Mouse (Mus musculus): ENCODE results near the gene Gm11077. TPM values are rescaled to one million over a fixed set of nuclear protein-coding genes. Genes with fewer than 3 reads are reported as not detected.

Gene Gm11077
- polyA plus RNA-seq, 1 experiment from 2014 or later, result not detected

DNA sequence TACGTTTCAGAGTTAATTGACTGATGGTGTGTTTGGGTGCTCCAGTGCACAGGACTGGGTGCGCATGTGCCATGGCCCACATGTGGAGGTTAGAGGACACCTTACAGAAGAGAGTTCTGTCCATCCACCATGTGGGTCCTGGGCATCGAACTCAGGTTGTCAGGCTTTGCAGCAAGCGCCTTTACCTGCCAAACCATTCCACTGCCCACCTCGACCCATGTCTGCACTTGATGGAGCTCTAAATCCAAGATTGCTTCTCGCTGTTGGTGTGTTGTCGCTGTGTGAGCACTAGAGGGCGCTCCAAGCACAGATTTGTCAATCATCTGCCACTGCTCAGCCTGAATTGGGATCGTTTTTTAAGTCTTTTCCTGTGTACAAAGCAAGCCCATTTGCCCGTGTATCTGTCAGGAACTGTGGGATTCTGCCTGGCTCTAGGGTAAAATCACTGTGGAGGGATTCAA is 14.1 kb upstream of the Gm11077 start:
- ATAC-seq (ENCODE audit: insufficient number of reproducible peaks, insufficient read depth, low FRiP score, low read depth), result no peak
- H3K4me2 ChIP-seq (ENCODE audit: low read length), result peak overlapping the region; percentile 30; the same call in 1 of the 2 replicates

DNA sequence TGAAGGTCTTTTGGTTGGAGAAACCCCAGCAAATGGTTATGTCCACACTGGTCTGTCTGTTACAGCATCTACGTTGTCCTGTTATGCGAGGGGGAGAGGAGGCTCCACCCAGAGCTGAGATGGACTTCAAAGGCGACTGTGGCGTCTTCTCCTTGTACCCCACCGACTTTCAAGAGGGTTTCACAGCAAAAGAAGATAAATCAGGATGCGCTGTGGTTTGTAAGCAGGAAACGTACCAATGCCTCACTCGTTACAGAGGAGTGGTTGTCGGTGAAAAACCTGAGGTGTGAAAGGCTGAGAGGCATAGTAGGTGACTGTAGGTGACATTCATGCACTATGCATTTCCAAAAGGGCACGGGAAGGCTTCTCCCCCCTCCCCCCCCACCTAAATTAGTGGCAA is 7.0 kb upstream of the Gm11077 start:
- Histone ChIP-seq H3K9ac (ENCODE audit: low read length) (no peak overlapping the region), H3K4me1 (ENCODE audit: control insufficient read depth in 2 of 2, insufficient read depth in 2 of 2, low read length in 2 of 2) (no peaks in the 10 kb centered on the region), H3K36me3 (ENCODE audit: control insufficient read depth, insufficient read depth, low read length) (no peaks in the 10 kb centered on the region), H3K4me3 (ENCODE audit: control insufficient read depth in 1 of 2, insufficient read depth in 1 of 2, low read depth in 1 of 2, low read length in 2 of 2) (no peak overlapping the region), H3K27me3 (ENCODE audit: control insufficient read depth, insufficient read depth, low read length) (no peaks in the 10 kb centered on the region), H3K4me2 (ENCODE audit: low read length) (no peak overlapping the region), H3K9me3 (ENCODE audit: control insufficient read depth, low read length) (no peaks in the 10 kb centered on the region; the same call in 1 of the 2 replicates), H3K27ac (replicated peaks in 1 of 2; ENCODE audit: control insufficient read depth in 1 of 2, insufficient read depth in 1 of 2, low read depth in 2 of 2, low read length in 2 of 2) (no peak overlapping the region)
- 65% methylated on average over 10 of the region's 10 CpGs for WGBS
- no peak for ATAC-seq (ENCODE audit: insufficient number of reproducible peaks, insufficient read depth, low FRiP score, low read depth)

More for the DNA sequence above, 14.1 kb upstream of the Gm11077 start:
- Histone ChIP-seq H3K9me3 (ENCODE audit: control insufficient read depth, low read length) (no peaks in the 10 kb centered on the region; the same call in 1 of the 2 replicates), H3K4me3 (ENCODE audit: control insufficient read depth in 1 of 2, insufficient read depth in 1 of 2, low read depth in 1 of 2, low read length in 2 of 2) (no peak overlapping the region), H3K4me1 (ENCODE audit: control insufficient read depth in 2 of 2, insufficient read depth in 2 of 2, low read length in 2 of 2) (no peaks in the 10 kb centered on the region), H3K36me3 (ENCODE audit: control insufficient read depth, insufficient read depth, low read length) (no peaks in the 10 kb centered on the region), H3K27me3 (ENCODE audit: control insufficient read depth, insufficient read depth, low read length) (no peaks in the 10 kb centered on the region), H3K27ac (replicated peaks in 1 of 2; ENCODE audit: control insufficient read depth in 1 of 2, insufficient read depth in 1 of 2, low read depth in 2 of 2, low read length in 2 of 2) (no peak overlapping the region), H3K9ac (ENCODE audit: low read length) (no peak overlapping the region)
- WGBS, result 16% methylated on average over 10 of the region's 10 CpGs

DNA sequence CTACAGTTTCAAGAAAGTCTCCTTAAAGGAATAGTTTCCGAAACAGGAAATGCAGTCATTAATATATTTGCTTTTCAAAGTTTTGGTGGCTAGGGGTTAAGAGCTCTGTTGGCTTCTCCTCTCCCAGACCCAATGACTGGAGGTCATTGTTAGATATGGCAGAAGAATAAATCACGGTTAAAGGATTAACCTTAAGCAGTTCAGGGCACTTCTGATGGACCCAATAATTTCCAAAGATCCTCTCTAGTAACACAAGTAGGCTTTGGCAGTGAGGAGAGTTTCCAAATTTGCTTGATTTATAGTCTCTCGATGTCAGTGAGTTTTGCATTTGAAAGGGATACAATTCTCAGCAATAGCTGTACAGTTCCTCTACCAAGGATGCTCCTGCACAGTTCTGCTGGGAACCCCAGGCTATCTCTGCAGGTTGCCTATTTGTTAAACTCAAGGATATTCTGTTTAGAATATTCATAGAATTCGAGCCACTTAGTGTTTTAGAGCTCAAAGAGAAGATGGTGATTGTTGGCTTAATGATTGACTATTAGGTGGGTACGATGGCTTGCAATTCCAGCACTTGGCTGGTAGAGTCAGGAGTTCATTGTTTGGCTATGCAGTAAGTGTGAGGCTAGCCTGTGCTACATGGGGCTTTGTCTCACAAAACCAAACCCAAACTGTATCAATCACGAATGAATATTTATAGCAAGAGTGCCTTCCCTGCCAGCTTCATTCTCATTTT is 1.8 kb downstream of the Gm11077 start:
- ATAC-seq (ENCODE audit: insufficient number of reproducible peaks, insufficient read depth, low FRiP score, low read depth), result no peak
- 73% methylated on average over 6 of the region's 6 CpGs for WGBS
- no peak overlapping the region for H3K4me3 ChIP-seq (ENCODE audit: control insufficient read depth in 1 of 2, insufficient read depth in 1 of 2, low read depth in 1 of 2, low read length in 2 of 2)
- peaks cover 2% of the 10 kb centered on the region; the same call in 1 of the 2 replicates for H3K9me3 ChIP-seq (ENCODE audit: control insufficient read depth, low read length)
- no peaks in the 10 kb centered on the region; a peak in 1 of 4 replicates for H3K4me1 ChIP-seq (ENCODE audit: control insufficient read depth in 2 of 2, insufficient read depth in 2 of 2, low read length in 2 of 2)
- H3K36me3 ChIP-seq (ENCODE audit: control insufficient read depth, insufficient read depth, low read length), result no peaks in the 10 kb centered on the region
- H3K9ac ChIP-seq (ENCODE audit: low read length), result no peak overlapping the region
- H3K27ac ChIP-seq (replicated peaks in 1 of 2; ENCODE audit: control insufficient read depth in 1 of 2, insufficient read depth in 1 of 2, low read depth in 2 of 2, low read length in 2 of 2), result no peak overlapping the region
- H3K4me2 ChIP-seq (ENCODE audit: low read length), result no peak overlapping the region
- no peaks in the 10 kb centered on the region for H3K27me3 ChIP-seq (ENCODE audit: control insufficient read depth, insufficient read depth, low read length)

DNA sequence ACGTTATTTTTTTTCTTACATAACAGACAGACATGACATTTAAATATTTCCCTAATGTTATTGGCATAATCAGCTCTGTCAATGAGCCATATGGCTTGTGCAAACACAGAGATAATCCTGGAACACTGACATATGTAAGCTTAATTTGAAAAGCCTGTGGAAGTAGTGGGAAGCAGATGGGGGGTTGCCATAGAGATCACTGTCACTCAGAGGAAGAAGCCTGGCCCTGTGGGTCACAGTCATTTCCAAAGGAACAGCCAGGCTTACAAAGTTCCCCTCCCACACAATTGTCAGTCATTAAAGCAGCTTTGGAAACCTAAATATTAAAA is 2.3 kb downstream of the Gm11077 start:
- H3K4me2 ChIP-seq (ENCODE audit: low read length), result no peak overlapping the region
- H3K4me3 ChIP-seq (ENCODE audit: control insufficient read depth in 1 of 2, insufficient read depth in 1 of 2, low read depth in 1 of 2, low read length in 2 of 2), result no peak overlapping the region
- no peaks in the 10 kb centered on the region; a peak in 1 of 4 replicates for H3K4me1 ChIP-seq (ENCODE audit: control insufficient read depth in 2 of 2, insufficient read depth in 2 of 2, low read length in 2 of 2)
- no peaks in the 10 kb centered on the region for H3K36me3 ChIP-seq (ENCODE audit: control insufficient read depth, insufficient read depth, low read length)
- no peaks in the 10 kb centered on the region for H3K27me3 ChIP-seq (ENCODE audit: control insufficient read depth, insufficient read depth, low read length)
- no peak for ATAC-seq (ENCODE audit: insufficient number of reproducible peaks, insufficient read depth, low FRiP score, low read depth)
- no peak overlapping the region for H3K27ac ChIP-seq (replicated peaks in 1 of 2; ENCODE audit: control insufficient read depth in 1 of 2, insufficient read depth in 1 of 2, low read depth in 2 of 2, low read length in 2 of 2)
- H3K9me3 ChIP-seq (ENCODE audit: control insufficient read depth, low read length), result peaks cover 2% of the 10 kb centered on the region; the same call in 1 of the 2 replicates
- 68% methylated on average over 1 of the region's 1 CpGs for WGBS
- no peak overlapping the region for H3K9ac ChIP-seq (ENCODE audit: low read length)

DNA sequence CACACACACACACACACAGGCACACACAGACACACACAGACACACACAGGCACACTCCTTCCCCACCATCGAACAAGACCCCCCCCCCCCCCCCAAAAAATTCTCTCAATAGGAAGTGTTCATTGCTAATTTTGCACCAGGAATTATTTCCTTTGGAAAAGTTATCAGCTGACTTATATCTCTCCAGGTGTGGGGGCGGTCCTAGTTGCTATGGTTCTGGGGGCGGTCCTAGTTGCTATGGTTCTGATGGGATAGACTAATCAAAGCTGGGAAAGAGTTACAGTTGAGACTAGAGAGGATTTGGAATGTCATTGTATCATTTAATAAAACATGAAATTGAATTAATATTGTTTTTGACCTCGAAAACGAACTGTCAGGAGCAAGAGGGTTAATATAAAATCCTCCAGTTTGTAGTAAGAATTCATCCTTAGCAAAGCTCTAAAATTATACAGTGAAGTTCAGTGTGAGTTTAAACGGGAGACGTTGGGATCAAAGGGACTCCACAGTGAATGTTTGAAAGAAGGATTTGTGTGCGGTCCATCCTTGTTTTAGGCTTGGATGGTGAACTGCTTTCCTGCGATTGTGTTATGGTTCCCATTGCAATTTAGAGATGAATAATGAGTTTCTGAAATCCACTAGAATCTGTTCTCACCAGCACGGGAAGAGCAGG is 4.0 kb downstream of the Gm11077 start:
- 34% methylated on average over 10 of the region's 10 CpGs for WGBS
- Histone ChIP-seq H3K9ac (ENCODE audit: low read length) (peak overlapping the region; percentile 52), H3K4me3 (ENCODE audit: control insufficient read depth in 1 of 2, insufficient read depth in 1 of 2, low read depth in 1 of 2, low read length in 2 of 2) (peak overlapping the region; percentile 36 to 39)

DNA sequence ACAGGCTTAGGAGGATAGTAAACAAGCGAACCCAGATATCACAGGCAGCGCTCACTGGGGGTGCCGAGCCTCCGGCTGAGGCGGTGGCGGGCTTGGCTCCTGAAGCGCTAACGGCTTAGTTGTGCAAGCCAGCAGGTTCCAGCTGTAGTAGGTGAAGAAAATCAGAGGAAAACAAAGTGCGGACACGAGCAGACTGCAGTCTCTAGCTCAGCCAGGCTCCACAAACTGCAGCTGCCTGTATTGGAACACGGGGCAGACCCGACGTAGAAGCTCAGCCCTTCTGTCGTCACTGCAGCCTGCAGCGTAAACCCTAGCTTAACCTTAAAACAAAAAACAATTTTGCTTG is 4.5 kb downstream of the Gm11077 start:
- Histone ChIP-seq H3K9ac (ENCODE audit: low read length) (peak overlapping the region; percentile 52), H3K4me1 (ENCODE audit: control insufficient read depth in 2 of 2, insufficient read depth in 2 of 2, low read length in 2 of 2) (no peaks in the 10 kb centered on the region; a peak in 1 of 4 replicates), H3K27me3 (ENCODE audit: control insufficient read depth, insufficient read depth, low read length) (no peaks in the 10 kb centered on the region), H3K4me3 (ENCODE audit: control insufficient read depth in 1 of 2, insufficient read depth in 1 of 2, low read depth in 1 of 2, low read length in 2 of 2) (peak overlapping the region; percentile 36 to 39), H3K9me3 (ENCODE audit: control insufficient read depth, low read length) (peaks cover 2% of the 10 kb centered on the region; the same call in 1 of the 2 replicates), H3K27ac (replicated peaks in 1 of 2; ENCODE audit: control insufficient read depth in 1 of 2, insufficient read depth in 1 of 2, low read depth in 2 of 2, low read length in 2 of 2) (no peak overlapping the region), H3K4me2 (ENCODE audit: low read length) (peak overlapping the region; percentile 72), H3K36me3 (ENCODE audit: control insufficient read depth, insufficient read depth, low read length) (no peaks in the 10 kb centered on the region)
- ATAC-seq (ENCODE audit: insufficient number of reproducible peaks, insufficient read depth, low FRiP score, low read depth), result no peak
- 7% methylated on average over 15 of the region's 15 CpGs for WGBS

More for the DNA sequence above, 4.0 kb downstream of the Gm11077 start:
- ATAC-seq (ENCODE audit: insufficient number of reproducible peaks, insufficient read depth, low FRiP score, low read depth), result no peak
- Histone ChIP-seq H3K27me3 (ENCODE audit: control insufficient read depth, insufficient read depth, low read length) (no peaks in the 10 kb centered on the region), H3K27ac (replicated peaks in 1 of 2; ENCODE audit: control insufficient read depth in 1 of 2, insufficient read depth in 1 of 2, low read depth in 2 of 2, low read length in 2 of 2) (no peak overlapping the region), H3K9me3 (ENCODE audit: control insufficient read depth, low read length) (peaks cover 2% of the 10 kb centered on the region; the same call in 1 of the 2 replicates), H3K4me2 (ENCODE audit: low read length) (peak overlapping the region; percentile 72), H3K4me1 (ENCODE audit: control insufficient read depth in 2 of 2, insufficient read depth in 2 of 2, low read length in 2 of 2) (no peaks in the 10 kb centered on the region; a peak in 1 of 4 replicates), H3K36me3 (ENCODE audit: control insufficient read depth, insufficient read depth, low read length) (no peaks in the 10 kb centered on the region)

DNA sequence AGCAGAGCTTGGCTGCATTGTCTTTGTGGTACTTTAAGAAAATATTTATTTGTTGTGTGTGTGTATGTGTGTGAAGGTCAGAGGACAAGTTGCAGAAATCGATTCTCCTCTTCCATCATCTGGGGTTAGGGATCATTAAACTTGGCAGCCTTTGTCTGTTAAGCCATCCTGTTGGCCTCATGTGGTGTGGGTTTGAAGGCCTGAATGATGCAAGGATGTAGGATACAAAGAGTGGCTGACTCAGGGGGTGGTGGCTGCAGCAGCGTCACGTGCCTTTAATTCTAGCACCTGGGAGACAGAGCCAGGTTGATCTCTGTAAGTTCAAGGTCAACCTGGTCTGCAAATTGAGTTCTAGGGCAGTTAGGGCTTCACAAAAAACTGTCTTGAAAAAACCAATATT is 16.5 kb downstream of the Gm11077 start:
- Histone ChIP-seq H3K9ac (ENCODE audit: low read length) (no peak overlapping the region), H3K27me3 (ENCODE audit: control insufficient read depth, insufficient read depth, low read length) (no peaks in the 10 kb centered on the region), H3K36me3 (ENCODE audit: control insufficient read depth, insufficient read depth, low read length) (no peaks in the 10 kb centered on the region), H3K4me2 (ENCODE audit: low read length) (no peak overlapping the region), H3K27ac (replicated peaks in 1 of 2; ENCODE audit: control insufficient read depth in 1 of 2, insufficient read depth in 1 of 2, low read depth in 2 of 2, low read length in 2 of 2) (no peak overlapping the region), H3K9me3 (ENCODE audit: control insufficient read depth, low read length) (peaks cover 7% of the 10 kb centered on the region), H3K4me1 (ENCODE audit: control insufficient read depth in 2 of 2, insufficient read depth in 2 of 2, low read length in 2 of 2) (peaks cover 4% of the 10 kb centered on the region in 2 experiments; a peak in 2 of 4 replicates), H3K4me3 (ENCODE audit: control insufficient read depth in 1 of 2, insufficient read depth in 1 of 2, low read depth in 1 of 2, low read length in 2 of 2) (no peak overlapping the region)
- 76% methylated on average over 3 of the region's 3 CpGs for WGBS
- ATAC-seq (ENCODE audit: insufficient number of reproducible peaks, insufficient read depth, low FRiP score, low read depth), result no peak

All from heart, embryonic 14.5 days (tissue).